Mouse (Mus musculus) heart, postnatal 10 days (tissue): ENCODE results near the gene Plxdc1. TPM values are rescaled to one million over a fixed set of nuclear protein-coding genes. Genes with fewer than 3 reads are reported as not detected.

Source experiments
- DNase-seq, 2 experiments: peaks; one replicate each; pipeline ENCODE4 v3.0.0; 2021
- intact Hi-C: fragments of 180-260 bp; cut with DNase I; formaldehyde crosslinking; loops from one replicate; pipeline ENCODE4 v1.15.1; 2025
- total RNA-seq, 2 experiments: library from RNA; stranded (reverse); gene quantifications; 2 replicates each; pipeline ENCODE4 v1.2.3; 2021

Gene Plxdc1
- total RNA-seq, 2 experiments from 2014 or later: 4.8 to 6.9 TPM

DNA sequence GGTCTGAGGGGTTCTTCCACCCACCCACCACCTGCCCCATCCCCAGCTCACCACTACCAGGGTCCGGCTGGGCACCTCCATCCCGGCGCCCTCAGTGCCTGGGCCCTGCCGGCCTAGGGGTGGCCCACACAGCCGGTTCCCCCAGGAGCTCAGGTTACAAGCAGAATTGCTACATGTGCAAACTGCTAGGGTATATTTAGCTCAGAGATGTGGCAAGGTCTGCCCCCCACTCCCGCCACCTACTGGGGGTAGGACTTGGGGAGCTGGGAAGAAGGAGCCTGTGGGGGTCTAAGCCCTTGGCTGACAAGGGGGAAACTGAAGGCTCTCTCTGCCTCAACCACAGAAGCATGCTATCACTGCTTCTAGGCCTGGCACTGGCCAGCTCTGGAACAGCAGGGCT is 32.0 kb upstream of the Plxdc1 start:
- intact Hi-C loops: no loop called here
- no peak for DNase-seq

DNA sequence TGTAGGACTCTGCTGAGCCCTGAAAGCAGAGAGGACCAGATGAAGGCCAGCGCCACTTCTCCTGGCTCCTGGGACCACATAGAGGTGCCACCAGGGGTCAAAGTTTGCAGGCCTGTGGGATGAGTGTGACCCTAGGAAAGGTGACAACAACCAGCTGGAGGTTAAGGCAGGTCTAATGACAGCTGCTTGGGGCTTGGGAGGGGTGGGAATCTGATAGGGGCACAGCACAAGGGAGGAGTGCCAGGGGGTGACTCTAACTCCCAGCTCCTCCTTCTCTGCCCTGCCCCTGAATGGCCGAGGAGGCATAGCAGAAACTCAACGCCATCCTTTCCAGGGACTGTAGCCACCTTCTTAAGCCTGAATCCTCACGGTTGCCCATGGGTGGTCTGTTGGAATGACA is 30.6 kb upstream of the Plxdc1 start:
- no peak for DNase-seq
- intact Hi-C loops: no loop called here

GRCm38 (mm10) chr11:98016177-98016576 is 29.9 kb upstream of the Plxdc1 start:
- intact Hi-C loops: no loop called here
- DNase-seq: no peak

DNA sequence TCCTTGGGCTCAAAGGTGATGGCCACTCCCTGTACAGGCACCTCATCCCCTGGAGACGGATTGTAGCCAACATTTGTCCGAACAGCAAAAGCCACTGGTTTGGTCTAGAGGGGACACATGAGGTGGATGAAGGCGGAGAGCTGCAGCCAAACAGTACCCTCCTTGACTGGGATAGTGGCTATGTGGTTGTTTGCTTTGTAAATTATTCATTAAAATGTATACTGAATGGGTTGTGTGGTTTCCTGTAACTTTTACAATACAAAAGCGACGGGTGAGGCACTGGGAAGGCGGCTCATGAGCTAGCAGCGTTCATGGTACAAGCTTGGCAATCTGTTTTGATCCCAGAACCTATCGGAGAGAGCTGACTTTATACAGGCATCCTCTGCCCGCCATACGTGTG is 26.6 kb upstream of the Plxdc1 start:
- no peak for DNase-seq
- intact Hi-C loops: no loop called here

GRCm38 (mm10) chr11:98011716-98012115 is 25.5 kb upstream of the Plxdc1 start:
- intact Hi-C loops: no loop called here
- DNase-seq: no peak

GRCm38 (mm10) chr11:98008087-98008486 is 21.8 kb upstream of the Plxdc1 start:
- intact Hi-C loops: no loop called here
- no peak for DNase-seq

GRCm38 (mm10) chr11:98005686-98006085 is 19.4 kb upstream of the Plxdc1 start:
- peak; percentile 84 to 86 for DNase-seq
- intact Hi-C loops: no loop called here

- intact Hi-C loops: no loop called here
- no peak for DNase-seq
These were observed 18.8 kb upstream of the Plxdc1 start for GRCm38 (mm10) chr11:98005076-98005475.

- intact Hi-C loops: no loop called here
- DNase-seq: no peak
These were observed 17.9 kb upstream of the Plxdc1 start for GRCm38 (mm10) chr11:98004161-98004560.

GRCm38 (mm10) chr11:98003171-98003671 is 17.0 kb upstream of the Plxdc1 start:
- intact Hi-C loops: no loop called here
- DNase-seq: no peak

DNA sequence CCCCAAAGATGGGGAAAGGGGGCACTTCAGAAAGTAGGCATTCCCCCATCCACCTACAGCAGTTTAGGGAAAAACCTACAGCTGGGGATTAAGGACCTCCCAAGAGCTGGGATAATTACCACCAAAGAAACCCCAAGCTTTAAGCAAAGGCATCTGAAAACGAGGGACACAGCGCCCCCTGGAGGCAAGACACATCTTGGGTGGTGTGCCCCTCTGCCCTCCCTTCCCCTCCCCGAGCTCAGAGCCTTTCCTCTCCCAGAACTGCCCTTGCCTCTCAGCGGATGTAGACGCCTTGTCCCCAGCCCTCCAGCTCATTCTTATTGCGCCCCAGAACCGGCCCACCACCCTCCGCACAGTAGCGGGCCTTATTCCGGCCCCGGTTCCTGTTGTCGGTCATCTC is 16.4 kb upstream of the Plxdc1 start:
- DNase-seq: peak; percentile 77 to 91
- intact Hi-C loops: no loop called here

GRCm38 (mm10) chr11:98001986-98002385 is 15.7 kb upstream of the Plxdc1 start:
- intact Hi-C loops: no loop called here
- no peak for DNase-seq

DNA sequence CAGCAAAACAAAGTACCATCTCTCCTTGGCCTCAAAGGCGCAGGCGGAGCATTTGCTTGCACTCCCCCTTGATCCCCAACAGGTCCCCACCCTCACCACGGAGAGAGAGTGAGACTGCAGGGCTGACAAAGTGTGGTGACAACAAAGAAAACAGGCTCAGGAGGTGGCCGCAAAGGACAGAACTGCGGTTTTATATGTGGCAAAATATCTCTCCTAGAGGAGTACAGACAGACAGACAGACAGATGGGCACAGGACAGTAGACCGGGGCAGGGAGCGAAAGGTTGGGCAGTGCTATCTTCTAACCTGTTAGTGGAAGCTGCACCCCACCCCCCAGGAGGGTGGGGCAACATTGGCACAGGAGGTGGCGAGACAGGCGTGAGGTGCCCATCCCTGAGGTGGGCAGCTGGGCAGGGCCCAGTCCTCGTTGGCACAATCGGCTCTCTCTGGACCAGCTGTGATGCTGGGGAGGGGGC is 15.1 kb upstream of the Plxdc1 start:
- DNase-seq: peak in 1 of 2 experiments; percentile 2
- intact Hi-C loops: no loop called here

DNA sequence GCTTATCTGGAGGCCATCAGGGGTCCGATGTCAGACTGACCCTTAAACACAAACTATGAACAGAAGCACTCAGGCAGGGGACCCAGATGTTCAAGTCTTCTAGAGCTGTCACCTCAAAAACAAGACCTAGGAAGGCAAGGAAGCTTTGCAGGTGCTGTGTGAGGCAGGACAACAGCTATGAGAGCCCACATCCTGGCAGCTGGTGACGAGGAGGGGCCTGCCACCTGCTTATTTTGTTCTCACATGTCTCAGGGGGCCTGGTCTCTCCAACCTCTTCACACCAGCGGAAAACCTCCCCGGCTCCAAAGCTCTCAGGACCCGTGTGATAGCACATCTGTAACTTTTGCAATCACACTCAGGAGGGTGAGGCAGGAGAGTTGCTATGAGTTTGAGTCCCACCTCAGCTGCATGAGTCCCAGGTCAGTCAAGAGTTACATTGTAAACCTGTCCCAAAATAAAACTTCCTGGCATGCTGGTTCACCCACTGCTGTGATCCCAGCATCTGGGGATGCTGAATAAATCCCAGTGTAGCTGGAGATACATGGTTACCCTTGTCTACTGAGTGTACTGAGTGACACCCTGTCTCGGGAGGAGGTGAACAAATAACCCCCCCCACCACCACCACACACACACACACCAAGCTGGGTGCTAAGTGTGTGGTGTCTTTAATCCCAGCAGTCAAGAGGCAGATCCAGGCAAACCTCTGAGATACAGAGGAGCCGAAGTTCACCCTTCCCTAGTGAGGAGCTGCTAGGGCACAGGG is 14.3 kb upstream of the Plxdc1 start:
- DNase-seq: peak in 1 of 2 experiments; percentile 17
- intact Hi-C loops: no loop called here

DNA sequence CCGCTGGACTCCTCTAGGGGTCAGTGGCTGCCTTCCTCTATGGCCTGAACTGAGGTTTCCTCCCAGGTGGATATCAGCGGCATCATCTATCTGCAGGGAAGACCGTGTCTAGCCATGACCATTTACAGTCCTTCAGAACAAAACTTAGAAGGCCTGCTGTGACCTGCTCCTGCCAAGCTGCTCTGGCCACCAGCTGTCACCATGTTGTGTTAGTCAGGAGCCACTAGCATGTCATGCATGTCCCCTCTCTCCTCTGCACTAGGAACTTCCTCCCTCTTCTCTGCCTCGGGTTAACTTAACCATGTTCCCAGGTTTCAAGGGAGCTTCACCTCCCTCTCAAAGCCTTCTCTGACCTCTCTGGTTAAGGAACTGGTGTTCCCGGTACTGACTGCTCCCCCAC is 13.5 kb upstream of the Plxdc1 start:
- DNase-seq: no peak
- intact Hi-C loops: no loop called here

DNA sequence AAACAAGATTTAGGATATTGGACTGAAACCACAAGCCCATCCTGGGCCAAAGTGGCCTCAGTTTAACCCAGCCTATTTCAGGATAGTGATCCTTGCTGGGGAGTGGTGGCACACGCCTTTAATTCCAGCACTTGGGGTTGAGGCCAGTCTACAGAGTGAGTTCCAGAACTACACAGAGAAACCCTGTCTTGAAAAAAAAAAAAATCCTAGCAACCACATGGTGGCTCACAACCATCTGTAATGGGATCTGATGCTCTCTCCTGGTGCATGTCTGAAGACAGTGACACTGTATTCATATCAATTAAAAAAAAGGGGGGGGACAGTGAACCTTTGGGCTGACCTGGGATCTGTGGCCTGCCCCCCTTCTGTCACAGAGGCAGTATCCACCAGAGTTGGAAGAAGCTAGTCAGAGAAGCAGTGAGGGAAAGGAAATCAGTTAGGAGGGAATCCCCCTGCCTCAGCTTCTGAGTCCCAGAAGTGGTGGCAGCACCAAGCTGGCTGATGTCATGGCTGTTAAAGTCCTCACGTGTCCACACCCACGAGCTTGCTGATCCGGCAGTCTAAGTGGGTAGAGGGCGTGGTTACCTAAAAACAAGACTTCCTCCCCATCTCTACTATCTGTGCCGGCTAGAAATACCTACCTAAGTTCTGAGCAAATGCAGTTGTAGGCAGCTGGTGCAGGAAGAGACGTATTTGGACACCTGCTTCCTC is 12.8 kb upstream of the Plxdc1 start:
- DNase-seq: peak in 1 of 2 experiments; percentile 8
- intact Hi-C loops: no loop called here

GRCm38 (mm10) chr11:97998074-97998793 is 12.0 kb upstream of the Plxdc1 start:
- no peak for DNase-seq

GRCm38 (mm10) chr11:97997387-97997960 is 11.2 kb upstream of the Plxdc1 start:
- intact Hi-C loops: no loop called here
- no peak for DNase-seq

More at GRCm38 (mm10) chr11:97998074-97998793, 12.0 kb upstream of the Plxdc1 start:
- intact Hi-C loops: no loop called here

- DNase-seq: no peak
- intact Hi-C loops: no loop called here
These were observed 10.4 kb upstream of the Plxdc1 start for GRCm38 (mm10) chr11:97996691-97997090.

GRCm38 (mm10) chr11:97995564-97996288 is 9.5 kb upstream of the Plxdc1 start, which contains the start of gene Arl5c:
TSS of gene Arl5c (minus strand) at chr11:97996181.
- intact Hi-C loops: no loop called here
- peak; percentile 64 to 75 for DNase-seq
